In the genomic region with DNA sequence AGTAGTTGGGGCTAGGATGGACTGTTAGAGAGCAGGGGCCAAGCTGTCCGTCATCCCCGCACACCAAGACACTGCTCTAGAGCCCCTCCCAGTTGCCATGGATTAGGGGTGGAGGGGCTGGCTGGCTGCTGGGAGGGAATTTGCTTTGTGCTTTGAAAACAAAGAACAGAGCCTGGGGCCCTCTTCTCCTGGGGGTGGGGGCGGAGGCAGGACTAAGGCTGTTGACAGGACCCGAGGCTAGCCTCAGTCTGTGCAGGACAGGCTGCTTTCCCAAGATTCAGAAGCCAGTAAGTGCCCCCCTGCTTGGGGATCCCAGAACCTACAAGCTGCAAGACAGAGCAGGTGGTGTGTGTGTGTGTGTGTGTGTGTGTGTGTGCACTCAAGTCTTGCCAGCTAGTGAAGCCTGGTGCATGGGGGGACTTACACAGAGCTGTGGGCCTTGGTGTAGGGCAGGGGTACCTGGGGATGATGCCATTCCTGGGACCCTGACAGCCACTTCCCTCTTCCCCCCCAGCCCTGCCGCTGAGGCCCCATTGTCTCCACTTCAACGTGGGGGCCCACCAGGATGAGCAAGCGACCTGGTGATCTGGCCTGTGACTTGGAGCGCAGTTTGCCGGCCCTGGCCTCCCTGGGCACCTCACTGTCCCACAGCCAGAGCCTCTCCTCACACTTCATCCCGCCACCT, we compare ENCODE assay signal across 11 mouse cellular contexts. TPM values are rescaled to one million over a fixed set of nuclear protein-coding genes. Genes with fewer than 3 reads are reported as not detected.
DNase-seq lines count a peak whose midpoint lies in the region; ATAC-seq and TF ChIP-seq lines count a peak whose summit lies in the region.
"Had no signal": no experiment of that assay in that cellular context is flagged by ENCODE, and none has a peak within 500 bp of the region (broad histone marks: within the 10 kb centered on the region; RNA-seq: fewer than 3 reads in every experiment).

No protein-coding gene starts in this region.

- H3K79me2 ChIP-seq in heart, adult 2 months (replicated peaks; ENCODE audit: control insufficient read depth, insufficient read depth, low read length) = no peaks in the 10 kb centered on the region

- no peak for TF ChIP-seq CTCF in heart, adult 2 months (IDR thresholded peaks at IDR 0.05)

- peak overlapping the region; percentile 36 for H3K4me2 ChIP-seq in heart, embryonic 13.5 days
- peak overlapping the region; percentile 44 for H3K4me2 ChIP-seq in midbrain, embryonic 11.5 days

- in situ Hi-C loops in ES-E14 (cut with MboI; ENCODE audit: low sequenced_read_pairs in 2 of 2, unreplicated experiment in 2 of 2) = no loop called here

- no peaks in the 10 kb centered on the region for H3K27me3 ChIP-seq in heart, embryonic 13.5 days (replicated peaks)
- no peaks in the 10 kb centered on the region for H3K27me3 ChIP-seq in heart, adult 2 months (ENCODE audit: control insufficient read depth, insufficient read depth, low read length)
- H3K27me3 ChIP-seq in midbrain, embryonic 11.5 days (ENCODE audit: control insufficient read depth, insufficient read depth, low read length) = no peaks in the 10 kb centered on the region

- H3K9ac ChIP-seq in heart, embryonic 13.5 days = peak overlapping the region; percentile 69
- no peak overlapping the region for H3K9ac ChIP-seq in heart, adult 2 months (ENCODE audit: low read depth, low read length)
- no peak overlapping the region for H3K9ac ChIP-seq in ES-E14 (ENCODE audit: insufficient read depth, low read depth, low read length, poor library complexity, severe bottlenecking)
- H3K9ac ChIP-seq in midbrain, embryonic 11.5 days (ENCODE audit: low read length) = peak overlapping the region; percentile 54
- H3K9ac ChIP-seq: liver, postnatal 0 days had no signal

- no peak for TF ChIP-seq EP300 in heart, adult 2 months (IDR thresholded peaks at IDR 0.05; ENCODE audit: insufficient read depth, low read depth, low read length)

- no peak for TF ChIP-seq POLR2A in heart, adult 2 months (IDR thresholded peaks at IDR 0.05; ENCODE audit: insufficient read depth, low read depth, low read length)

- H3K4me1 ChIP-seq in heart, embryonic 13.5 days = peaks cover 95% of the 10 kb centered on the region
- H3K4me1 ChIP-seq in heart, adult 2 months (ENCODE audit: control insufficient read depth, insufficient read depth, low read length) = peaks cover 4% of the 10 kb centered on the region; the same call in 1 of the 2 replicates
- peaks cover 0 to 18% of the 10 kb centered on the region in 2 experiments; a peak in 2 of 4 replicates for H3K4me1 ChIP-seq in ES-E14 (ENCODE audit: control insufficient read depth in 2 of 2, insufficient read depth in 2 of 2, low read length in 2 of 2, poor library complexity in 1 of 2)
- peaks cover 21% of the 10 kb centered on the region for H3K4me1 ChIP-seq in midbrain, embryonic 11.5 days (ENCODE audit: control insufficient read depth, insufficient read depth, low read length)

- DNase-seq in heart, adult 2 months = no peak
- peak; percentile 66 for DNase-seq in ES-E14 (ENCODE audit: low read depth, low spot score)
- DNase-seq in midbrain, embryonic 11.5 days (ENCODE audit: low spot score, missing footprints) = peak; percentile 93
- no peak for DNase-seq in gastrocnemius, postnatal 25 days
- DNase-seq in Muller cell, postnatal 12 days (ENCODE audit: inconsistent ontology term) = no peak

- H3K36me3 ChIP-seq in heart, embryonic 13.5 days = peaks cover 23% of the 10 kb centered on the region
- H3K36me3 ChIP-seq in heart, adult 2 months (ENCODE audit: control insufficient read depth, insufficient read depth, low read length) = no peaks in the 10 kb centered on the region
- peaks cover 6% of the 10 kb centered on the region; the same call in 1 of the 2 replicates for H3K36me3 ChIP-seq in ES-E14 (ENCODE audit: control insufficient read depth, insufficient read depth, low read length, poor library complexity, severe bottlenecking)
- 0 out of 2 replicates have a peak, but pooled peaks cover under 1% of the 10 kb centered on the region for H3K36me3 ChIP-seq in midbrain, embryonic 11.5 days (ENCODE audit: control insufficient read depth, insufficient read depth, low read length)

- peak overlapping the region; percentile 16 for H3K4me3 ChIP-seq in heart, embryonic 13.5 days
- H3K4me3 ChIP-seq in heart, adult 2 months = no peak overlapping the region
- H3K4me3 ChIP-seq in ES-E14 (ENCODE audit: insufficient read depth in 1 of 2, low read depth in 1 of 2, low read length in 2 of 2, poor library complexity in 1 of 2, severe bottlenecking in 1 of 2) = peak overlapping the region in 1 of 2 experiments; percentile 14; a peak in 1 of 4 replicates
- H3K4me3 ChIP-seq in midbrain, embryonic 11.5 days (ENCODE audit: low read depth, low read length) = peak overlapping the region; percentile 19

- peak overlapping the region; percentile 68 for H3K27ac ChIP-seq in heart, embryonic 13.5 days (replicated peaks)
- H3K27ac ChIP-seq in heart, adult 2 months = no peak overlapping the region
- no peak overlapping the region for H3K27ac ChIP-seq in ES-E14 (ENCODE audit: insufficient read depth, low read depth, low read length, poor library complexity, severe bottlenecking)
- H3K27ac ChIP-seq in midbrain, embryonic 11.5 days (ENCODE audit: low read depth, low read length) = peak overlapping the region; percentile 74

- no peaks in the 10 kb centered on the region for H3K9me3 ChIP-seq in heart, embryonic 13.5 days
- no peaks in the 10 kb centered on the region for H3K9me3 ChIP-seq in ES-E14 (ENCODE audit: control insufficient read depth, insufficient read depth, low read depth, low read length)
- H3K9me3 ChIP-seq in midbrain, embryonic 11.5 days (ENCODE audit: control insufficient read depth, low read length) = no peaks in the 10 kb centered on the region

- intact Hi-C loops in heart, adult 2 months (cut with DNase I) = loop anchor here (2.0 kb wide), 1 partner anchor 29 kb away; no protein-coding TSS in a partner anchor

- 42% methylated on average over 10 of the region's 10 CpGs for WGBS in heart, embryonic 13.5 days
- 70% methylated on average over 10 of the region's 10 CpGs for WGBS in heart, adult 2 months
- 16% methylated on average over 9 of the region's 10 CpGs for WGBS in midbrain, embryonic 11.5 days

- no peak for ATAC-seq in heart, embryonic 13.5 days (ENCODE audit: extremely low read depth, insufficient number of reproducible peaks, low FRiP score, low TSS enrichment)
- 0 out of 2 replicates have a peak, but pooled peaks have one; percentile 6 for ATAC-seq in erythroid progenitor cell, adult 5-6 weeks (replicated peaks; ENCODE audit: low FRiP score, poor library complexity, severe bottlenecking)
- peak; percentile 89 for ATAC-seq in midbrain, embryonic 11.5 days (ENCODE audit: low FRiP score)
- no peak; the same call in 1 of the 2 replicates for ATAC-seq in monocyte, adult 5-6 weeks (replicated peaks; ENCODE audit: insufficient number of reproducible peaks, low FRiP score, low TSS enrichment, poor library complexity, severe bottlenecking)
- ATAC-seq: CD4-positive, CD25-positive, alpha-beta regulatory T cell, adult 4 months; liver, postnatal 0 days had no signal

RNA-seq across cellular contexts. Expression of a gene that starts 11.9 kb away (rescaled TPM):
- 159 and 184 TPM in 2 replicates for polyA plus RNA-seq in heart, embryonic 13.5 days (2015; fragmentation: Nextera tagmentation; extraction: Ambion mirVana)
- total RNA-seq in heart, adult 2 months (2021) = 1,000 to 10,000 TPM; 1,095 to 3,136 TPM
- polyA plus RNA-seq in heart, adult 2 months (2012; rRNA removed) = 1,250 and 1,827 TPM in 2 replicates
- 0.26 and 0.45 TPM in 2 replicates for total RNA-seq in ES-E14 (2012; rRNA removed)
- not detected in 2 replicates for total RNA-seq in erythroid progenitor cell, adult 5-6 weeks (2015; ENCODE audit: low replicate concordance)
- not detected in 2 replicates for total RNA-seq in erythroid progenitor cell, adult 5-6 weeks (2017; ENCODE audit: low replicate concordance)
- polyA plus RNA-seq in midbrain, embryonic 11.5 days (2014; fragmentation: Nextera tagmentation; extraction: Ambion mirVana) = not detected in 2 replicates
- 1.6 TPM in 1 of 3 replicates, not detected in the others for total RNA-seq in monocyte, adult 5-6 weeks (2017)
- total RNA-seq in gastrocnemius, postnatal 25 days (2021) = 1,000 to 10,000 TPM; 2,256 to 3,626 TPM
- polyA plus RNA-seq: CD4-positive, CD25-positive, alpha-beta regulatory T cell, adult 4 months had no signal

RNA-seq across cellular contexts. Expression of a gene that starts 13.5 kb away (rescaled TPM):
- 37.2 and 43.4 TPM in 2 replicates for polyA plus RNA-seq in heart, embryonic 13.5 days (2015; fragmentation: Nextera tagmentation; extraction: Ambion mirVana)
- 10 to 100 TPM; 19.0 to 24.3 TPM for total RNA-seq in heart, adult 2 months (2021)
- polyA plus RNA-seq in heart, adult 2 months (2012; rRNA removed) = 58.3 and 62.3 TPM in 2 replicates
- total RNA-seq in ES-E14 (2012; rRNA removed) = 40.2 and 59.8 TPM in 2 replicates
- 4.6 and 8.3 TPM in 2 replicates for total RNA-seq in erythroid progenitor cell, adult 5-6 weeks (2015; ENCODE audit: low replicate concordance)
- total RNA-seq in erythroid progenitor cell, adult 5-6 weeks (2017; ENCODE audit: low replicate concordance) = 5.6 and 7.6 TPM in 2 replicates
- polyA plus RNA-seq in midbrain, embryonic 11.5 days (2014; fragmentation: Nextera tagmentation; extraction: Ambion mirVana) = 39.7 and 41.5 TPM in 2 replicates
- 29.2 to 57.7 TPM (median 50.9 TPM) in 3 replicates for total RNA-seq in monocyte, adult 5-6 weeks (2017)
- 10 to 100 TPM in 1 of 2 experiments, 1 to 10 TPM in 1; 9.6 to 11.8 TPM for total RNA-seq in gastrocnemius, postnatal 25 days (2021)

RNA-seq across cellular contexts. Expression of a gene that starts 14.6 kb away (rescaled TPM):
- polyA plus RNA-seq in heart, embryonic 13.5 days (2015; fragmentation: Nextera tagmentation; extraction: Ambion mirVana) = 1.3 and 1.5 TPM in 2 replicates
- 1 to 10 TPM in 1 of 2 experiments, under 1 TPM in 1; 0.91 to 1.5 TPM for total RNA-seq in heart, adult 2 months (2021)
- polyA plus RNA-seq in heart, adult 2 months (2012; rRNA removed) = 1.6 and 2.6 TPM in 2 replicates
- 0.36 TPM in 1 of 2 replicates, not detected in the other for total RNA-seq in ES-E14 (2012; rRNA removed)
- not detected in 2 replicates for total RNA-seq in erythroid progenitor cell, adult 5-6 weeks (2015; ENCODE audit: low replicate concordance)
- not detected in 2 replicates for total RNA-seq in erythroid progenitor cell, adult 5-6 weeks (2017; ENCODE audit: low replicate concordance)
- not detected in 2 replicates for polyA plus RNA-seq in midbrain, embryonic 11.5 days (2014; fragmentation: Nextera tagmentation; extraction: Ambion mirVana)
- not detected in 3 replicates for total RNA-seq in monocyte, adult 5-6 weeks (2017)
- total RNA-seq in gastrocnemius, postnatal 25 days (2021) = 1 to 10 TPM in 1 of 2 experiments, under 1 TPM in 1; 0.87 to 2.9 TPM
- polyA plus RNA-seq: CD4-positive, CD25-positive, alpha-beta regulatory T cell, adult 4 months; liver, postnatal 0 days had no signal

RNA-seq across cellular contexts. Expression of a gene that starts 23.5 kb away (rescaled TPM):
- 40.5 and 51.7 TPM in 2 replicates for polyA plus RNA-seq in heart, embryonic 13.5 days (2015; fragmentation: Nextera tagmentation; extraction: Ambion mirVana)
- 1 to 10 TPM; 2.6 to 5.3 TPM for total RNA-seq in heart, adult 2 months (2021)
- polyA plus RNA-seq in heart, adult 2 months (2012; rRNA removed) = 15.8 and 16.2 TPM in 2 replicates
- 0.22 and 0.79 TPM in 2 replicates for total RNA-seq in ES-E14 (2012; rRNA removed)
- total RNA-seq in erythroid progenitor cell, adult 5-6 weeks (2015; ENCODE audit: low replicate concordance) = not detected in 2 replicates
- not detected in 2 replicates for total RNA-seq in erythroid progenitor cell, adult 5-6 weeks (2017; ENCODE audit: low replicate concordance)
- polyA plus RNA-seq in midbrain, embryonic 11.5 days (2014; fragmentation: Nextera tagmentation; extraction: Ambion mirVana) = 0.78 and 0.91 TPM in 2 replicates
- not detected in 3 replicates for total RNA-seq in monocyte, adult 5-6 weeks (2017)
- under 1 TPM in 1 of 2 experiments, not detected in 1; 0.35 TPM for total RNA-seq in gastrocnemius, postnatal 25 days (2021)
- total RNA-seq: adrenal gland, postnatal 36 days had no signal
- polyA plus RNA-seq: CD4-positive, CD25-positive, alpha-beta regulatory T cell, adult 4 months had no signal

RNA-seq across cellular contexts. Expression of a gene that starts 28.6 kb away (rescaled TPM):
- 19.0 and 19.1 TPM in 2 replicates for polyA plus RNA-seq in heart, embryonic 13.5 days (2015; fragmentation: Nextera tagmentation; extraction: Ambion mirVana)
- 1 to 10 TPM; 7.7 to 8.5 TPM for total RNA-seq in heart, adult 2 months (2021)
- polyA plus RNA-seq in heart, adult 2 months (2012; rRNA removed) = 18.8 and 21.1 TPM in 2 replicates
- 7.4 and 10.2 TPM in 2 replicates for total RNA-seq in ES-E14 (2012; rRNA removed)
- total RNA-seq in erythroid progenitor cell, adult 5-6 weeks (2015; ENCODE audit: low replicate concordance) = 2.2 and 3.4 TPM in 2 replicates
- 1.3 and 2.4 TPM in 2 replicates for total RNA-seq in erythroid progenitor cell, adult 5-6 weeks (2017; ENCODE audit: low replicate concordance)
- 5.6 and 5.7 TPM in 2 replicates for polyA plus RNA-seq in midbrain, embryonic 11.5 days (2014; fragmentation: Nextera tagmentation; extraction: Ambion mirVana)
- 2.3 to 6.1 TPM (median 4.6 TPM) in 3 replicates for total RNA-seq in monocyte, adult 5-6 weeks (2017)
- total RNA-seq in gastrocnemius, postnatal 25 days (2021) = 1 to 10 TPM; 1.9 to 2.1 TPM

Comparison
In these comparisons a context has a peak if more than half of its experiments do, and no peak if none do; other contexts are left out.
1. H3K27ac ChIP-seq: peak in heart, embryonic 13.5 days (single experiment) and midbrain, embryonic 11.5 days (single experiment); none in heart, adult 2 months (single experiment) and ES-E14 (single experiment).
2. H3K9ac ChIP-seq: peak in heart, embryonic 13.5 days (single experiment) and midbrain, embryonic 11.5 days (single experiment); none in heart, adult 2 months (single experiment) and ES-E14 (single experiment).
3. ATAC-seq: peak in erythroid progenitor cell, adult 5-6 weeks (single experiment) and midbrain, embryonic 11.5 days (single experiment); none in heart, embryonic 13.5 days (single experiment) and monocyte, adult 5-6 weeks (single experiment).
4. DNase-seq: peak in ES-E14 (single experiment) and midbrain, embryonic 11.5 days (single experiment); none in heart, adult 2 months (0 of 2), gastrocnemius, postnatal 25 days (single experiment) and Muller cell, postnatal 12 days (single experiment).
5. RNA of a gene that starts 11.9 kb away (total RNA-seq): 2,256 to 3,626 TPM in gastrocnemius, postnatal 25 days and 1,095 to 3,136 TPM in heart, adult 2 months; 0.26 to 0.45 TPM in ES-E14, not detected in erythroid progenitor cell, adult 5-6 weeks and 1.6 TPM in monocyte, adult 5-6 weeks; every median in the first group is over 100 times any median in the second.